Mouse (Mus musculus) left cerebral cortex, adult 8-10 months (tissue): Measurements from ENCODE around the gene Gm28635. TPM values are rescaled to one million over a fixed set of nuclear protein-coding genes. Genes with fewer than 3 reads are reported as not detected.

Experiments used
- DNase-seq, 2 experiments: peaks; one replicate each; pipeline ENCODE4 v3.0.0; 2022; ENCODE audit warnings: low spot score in 2 of 2
- total RNA-seq, 4 experiments: library from RNA; stranded (reverse); gene quantifications; 2 replicates each; pipeline ENCODE4 v1.2.4; 2022

Gene Gm28635
- total RNA-seq, 4 experiments from 2014 or later, result 3.6 TPM; not detected in 3

- DNase-seq, result no peak
These were observed 40.2 kb downstream of the Gm28635 start for GRCm38 (mm10) chr2:84637452-84638165.

- no peak for DNase-seq
These were observed 41.6 kb downstream of the Gm28635 start for GRCm38 (mm10) chr2:84636231-84636741.

- DNase-seq, result peak; percentile 50 to 76
These were observed 42.2 kb downstream of the Gm28635 start for GRCm38 (mm10) chr2:84635611-84636010.

GRCm38 (mm10) chr2:84634934-84635482, 42.8 kb downstream of the Gm28635 start:
- DNase-seq, result no peak

GRCm38 (mm10) chr2:84634006-84634405, 43.8 kb downstream of the Gm28635 start:
- DNase-seq, result no peak

GRCm38 (mm10) chr2:84632999-84633398, 44.8 kb downstream of the Gm28635 start:
- no peak for DNase-seq

GRCm38 (mm10) chr2:84632001-84632400, 45.8 kb downstream of the Gm28635 start:
- no peak for DNase-seq

- no peak for DNase-seq
These were observed 50.8 kb downstream of the Gm28635 start for GRCm38 (mm10) chr2:84627036-84627435.

GRCm38 (mm10) chr2:84626366-84626975, 51.4 kb downstream of the Gm28635 start:
- DNase-seq, result no peak

GRCm38 (mm10) chr2:84624201-84624600, 53.6 kb downstream of the Gm28635 start:
- DNase-seq, result no peak

- no peak for DNase-seq
These were observed 54.3 kb downstream of the Gm28635 start for GRCm38 (mm10) chr2:84623428-84624119.

- DNase-seq, result no peak
These were observed 55.2 kb downstream of the Gm28635 start for GRCm38 (mm10) chr2:84622668-84623067.

- no peak for DNase-seq
These were observed 58.0 kb downstream of the Gm28635 start for GRCm38 (mm10) chr2:84619646-84620340.

- no peak for DNase-seq
These were observed 58.9 kb downstream of the Gm28635 start for GRCm38 (mm10) chr2:84618914-84619313.

- DNase-seq, result no peak
These were observed 60.0 kb downstream of the Gm28635 start for GRCm38 (mm10) chr2:84617637-84618515.

- DNase-seq, result no peak
These were observed 65.1 kb downstream of the Gm28635 start for GRCm38 (mm10) chr2:84612764-84613163.

- no peak for DNase-seq
These were observed 70.0 kb downstream of the Gm28635 start for GRCm38 (mm10) chr2:84607842-84608241.

GRCm38 (mm10) chr2:84600977-84601376, 76.9 kb downstream of the Gm28635 start:
- DNase-seq, result no peak

- no peak for DNase-seq
These were observed 78.5 kb downstream of the Gm28635 start for GRCm38 (mm10) chr2:84599270-84599888.

- DNase-seq, result no peak
These were observed 80.7 kb downstream of the Gm28635 start for GRCm38 (mm10) chr2:84597123-84597522.
